Mouse (Mus musculus): Measurements from ENCODE around the gene As3mt. TPM values are rescaled to one million over a fixed set of nuclear protein-coding genes. Genes with fewer than 3 reads are reported as not detected.

As3mt gene
- total and polyA plus RNA-seq, 3 experiments, result 30.7 to 52.1 (median 43.3) TPM

- H3K27ac ChIP-seq (ENCODE audit: insufficient read depth, low read depth), result no peak overlapping the region
- no peaks in the 10 kb centered on the region for H3K27me3 ChIP-seq (replicated peaks)
- H3K4me3 ChIP-seq (replicated peaks in 1 of 3; ENCODE audit: low read depth in 2 of 3, low read length in 2 of 3, poor library complexity in 1 of 3), result no peak overlapping the region
- H3K4me2 ChIP-seq (ENCODE audit: insufficient read depth, low read depth, poor library complexity, severe bottlenecking), result no peak overlapping the region
- peaks cover 19 to 40% of the 10 kb centered on the region in 2 experiments for H3K4me1 ChIP-seq (ENCODE audit: control insufficient read depth in 1 of 2, insufficient read depth in 2 of 2)
- no peaks in the 10 kb centered on the region for H3K79me2 ChIP-seq (replicated peaks; ENCODE audit: control insufficient read depth, extremely low read depth, insufficient read depth, poor library complexity, severe bottlenecking)
- peaks cover 5 to 57% of the 10 kb centered on the region in 2 experiments for H3K36me3 ChIP-seq (replicated peaks in 1 of 2; ENCODE audit: control insufficient read depth in 1 of 2, insufficient read depth in 1 of 2, low read length in 1 of 2)
- dilution Hi-C loops (cut with MboI; ENCODE audit: extremely low pct_ligation_motif_present, extremely low pct_unique_long_range_greater_than_20kb, low sequenced_read_pairs), result no loop called here
- no peak overlapping the region for H3K9ac ChIP-seq (ENCODE audit: insufficient read depth, low read depth)
- in situ Hi-C loops (cut with MboI; ENCODE audit: low pct_ligation_motif_present, low pct_unique_long_range_greater_than_20kb, low sequenced_read_pairs), result no loop called here
- no peak for DNase-seq (ENCODE audit: extremely low read depth)
- TF ChIP-seq EP300 (IDR thresholded peaks at IDR 0.05; ENCODE audit: low read length), result no peak
- no peak for TF ChIP-seq RAD21 (IDR thresholded peaks at IDR 0.05; ENCODE audit: low read depth, low read length)
- TF ChIP-seq POLR2A (IDR thresholded peaks at IDR 0.05; ENCODE audit: low read depth, low read length), result no peak
- no peak for TF ChIP-seq ZNF384 (IDR thresholded peaks at IDR 0.05; ENCODE audit: low read depth, low read length)
- no peak for TF ChIP-seq ZC3H11A (IDR thresholded peaks at IDR 0.05; ENCODE audit: low read depth, low read length)
- no peak for TF ChIP-seq MAZ (IDR thresholded peaks at IDR 0.05; ENCODE audit: low read depth, low read length)
- peaks cover 8% of the 10 kb centered on the region for H3K9me3 ChIP-seq (replicated peaks; ENCODE audit: low read length)
These were observed 10.8 kb upstream of the As3mt start for GRCm38 (mm10) chr19:46696482-46696881.

- Histone ChIP-seq H3K27me3 (replicated peaks) (no peaks in the 10 kb centered on the region), H3K27ac (ENCODE audit: insufficient read depth, low read depth) (no peak overlapping the region; the same call in 1 of the 2 replicates), H3K4me2 (ENCODE audit: insufficient read depth, low read depth, poor library complexity, severe bottlenecking) (no peak overlapping the region), H3K36me3 (replicated peaks in 1 of 2; ENCODE audit: control insufficient read depth in 1 of 2, insufficient read depth in 1 of 2, low read length in 1 of 2) (peaks cover 5 to 58% of the 10 kb centered on the region in 2 experiments), H3K9ac (ENCODE audit: insufficient read depth, low read depth) (no peak overlapping the region), H3K4me1 (ENCODE audit: control insufficient read depth in 1 of 2, insufficient read depth in 2 of 2) (peaks cover 19 to 39% of the 10 kb centered on the region in 2 experiments), H3K9me3 (replicated peaks; ENCODE audit: low read length) (peaks cover 8% of the 10 kb centered on the region), H3K79me2 (replicated peaks; ENCODE audit: control insufficient read depth, extremely low read depth, insufficient read depth, poor library complexity, severe bottlenecking) (no peaks in the 10 kb centered on the region), H3K4me3 (replicated peaks in 1 of 3; ENCODE audit: low read depth in 2 of 3, low read length in 2 of 3, poor library complexity in 1 of 3) (no peak overlapping the region)
- in situ Hi-C loops (cut with MboI; ENCODE audit: low pct_ligation_motif_present, low pct_unique_long_range_greater_than_20kb, low sequenced_read_pairs) (no loop called here), dilution Hi-C loops (cut with MboI; ENCODE audit: extremely low pct_ligation_motif_present, extremely low pct_unique_long_range_greater_than_20kb, low sequenced_read_pairs) (no loop called here)
- no peak for DNase-seq (ENCODE audit: extremely low read depth)
- TF ChIP-seq CHD2 (IDR thresholded peaks at IDR 0.05; ENCODE audit: low read length) (no peak), MAZ (IDR thresholded peaks at IDR 0.05; ENCODE audit: low read depth, low read length) (no peak), USF1 (IDR thresholded peaks at IDR 0.05; ENCODE audit: low read depth, low read length) (no peak), ETS1 (conservative IDR thresholded peaks at IDR 0.05; ENCODE audit: low read depth, low read length) (no peak), MXI1 (IDR thresholded peaks at IDR 0.05; ENCODE audit: low read depth, low read length) (no peak), BHLHE40 (IDR thresholded peaks at IDR 0.05; ENCODE audit: low read depth, low read length) (no peak), ZNF384 (IDR thresholded peaks at IDR 0.05; ENCODE audit: low read depth, low read length) (no peak), CTCF (conservative IDR thresholded peaks at IDR 0.05 in 1 of 2, IDR thresholded peaks at IDR 0.05 in 1 of 2; ENCODE audit: low read depth in 2 of 2, low read length in 2 of 2) (no peak), MAX (IDR thresholded peaks at IDR 0.05; ENCODE audit: low read length) (no peak)
These were observed 10.3 kb upstream of the As3mt start for GRCm38 (mm10) chr19:46696943-46697342.

GRCm38 (mm10) chr19:46697840-46698517 is 9.3 kb upstream of the As3mt start:
- in situ Hi-C loops (cut with MboI; ENCODE audit: low pct_ligation_motif_present, low pct_unique_long_range_greater_than_20kb, low sequenced_read_pairs), result no loop called here
- peak; percentile 82 for DNase-seq (ENCODE audit: extremely low read depth)
- H3K27ac ChIP-seq (ENCODE audit: insufficient read depth, low read depth), result peak overlapping the region; percentile 75
- peaks cover 8% of the 10 kb centered on the region for H3K9me3 ChIP-seq (replicated peaks; ENCODE audit: low read length)
- H3K4me1 ChIP-seq (ENCODE audit: control insufficient read depth in 1 of 2, insufficient read depth in 2 of 2), result peaks cover 19 to 33% of the 10 kb centered on the region in 2 experiments
- peak overlapping the region; percentile 53 for H3K4me2 ChIP-seq (ENCODE audit: insufficient read depth, low read depth, poor library complexity, severe bottlenecking)
- H3K4me3 ChIP-seq (replicated peaks in 1 of 3; ENCODE audit: low read depth in 2 of 3, low read length in 2 of 3, poor library complexity in 1 of 3), result peak overlapping the region; percentile 42 to 56 (median 45)
- H3K27me3 ChIP-seq (replicated peaks), result no peaks in the 10 kb centered on the region
- H3K79me2 ChIP-seq (replicated peaks; ENCODE audit: control insufficient read depth, extremely low read depth, insufficient read depth, poor library complexity, severe bottlenecking), result no peaks in the 10 kb centered on the region
- dilution Hi-C loops (cut with MboI; ENCODE audit: extremely low pct_ligation_motif_present, extremely low pct_unique_long_range_greater_than_20kb, low sequenced_read_pairs), result no loop called here
- peak overlapping the region; percentile 51 for H3K9ac ChIP-seq (ENCODE audit: insufficient read depth, low read depth)
- H3K36me3 ChIP-seq (replicated peaks in 1 of 2; ENCODE audit: control insufficient read depth in 1 of 2, insufficient read depth in 1 of 2, low read length in 1 of 2), result peaks cover 5 to 56% of the 10 kb centered on the region in 2 experiments
- TF ChIP-seq ZNF384 (IDR thresholded peaks at IDR 0.05; ENCODE audit: low read depth, low read length) (no peak), UBTF (IDR thresholded peaks at IDR 0.05; ENCODE audit: low read depth, low read length) (no peak), ELF1 (IDR thresholded peaks at IDR 0.05; ENCODE audit: low read depth, low read length) (peak; percentile 24; the same call in 1 of the 2 replicates), TBP (conservative IDR thresholded peaks at IDR 0.05; ENCODE audit: low read depth, low read length) (0 out of 2 replicates have a peak, but pooled peaks have one; percentile 42), ETS1 (conservative IDR thresholded peaks at IDR 0.05; ENCODE audit: low read depth, low read length) (peak; percentile 78), JUN (IDR thresholded peaks at IDR 0.05; ENCODE audit: insufficient read depth, low read depth, low read length) (no peak), MEF2A (IDR thresholded peaks at IDR 0.05; ENCODE audit: borderline replicate concordance, low read depth, low read length) (peak; percentile 54; the same call in 1 of the 2 replicates), POLR2AphosphoS2 (IDR thresholded peaks at IDR 0.05; ENCODE audit: low read depth, low read length) (no peak), MXI1 (IDR thresholded peaks at IDR 0.05; ENCODE audit: low read depth, low read length) (peak; percentile 71), USF2 (conservative IDR thresholded peaks at IDR 0.05; ENCODE audit: low read depth, low read length) (no peak), BHLHE40 (IDR thresholded peaks at IDR 0.05; ENCODE audit: low read depth, low read length) (no peak), IRF4 (IDR thresholded peaks at IDR 0.05; ENCODE audit: low read depth, low read length) (no peak), TCF12 (IDR thresholded peaks at IDR 0.05; ENCODE audit: low read depth, low read length) (peak; percentile 59), MAX (IDR thresholded peaks at IDR 0.05; ENCODE audit: low read length) (peak; percentile 75), JUND (conservative IDR thresholded peaks at IDR 0.05; ENCODE audit: low read depth, low read length) (no peak), ZMIZ1 (IDR thresholded peaks at IDR 0.05; ENCODE audit: low read depth, low read length) (0 out of 2 replicates have a peak, but pooled peaks have one; percentile 35)
